Mouse (Mus musculus) ES-E14 (cell line): ENCODE measurements around the gene Mars.

Experiments used
- CHD2 ChIP-seq: IDR thresholded peaks from 2 replicates; pipeline ENCODE4 v1.6.1; 2014; ENCODE audit warnings: mild to moderate bottlenecking, low read depth, low read length, inconsistent platforms
- HCFC1 ChIP-seq: IDR thresholded peaks from 2 replicates; pipeline ENCODE4 v1.6.1; 2012; ENCODE audit warnings: low read length, inconsistent platforms, borderline replicate concordance; ENCODE audit not compliant: insufficient read depth
- MAFK ChIP-seq: IDR thresholded peaks from 2 replicates; pipeline ENCODE4 v1.6.1; 2014; ENCODE audit warnings: mild to moderate bottlenecking, low read depth, low read length, inconsistent platforms; ENCODE audit not compliant: insufficient read depth
- ZC3H11A ChIP-seq: IDR thresholded peaks from 2 replicates; pipeline ENCODE4 v1.6.1; 2012; ENCODE audit warnings: low read depth, mild to moderate bottlenecking, inconsistent platforms, low read length, borderline replicate concordance
- ZNF384 ChIP-seq: IDR thresholded peaks from 2 replicates; pipeline ENCODE4 v1.6.1; 2012; ENCODE audit warnings: low read depth, low read length, inconsistent platforms

DNA sequence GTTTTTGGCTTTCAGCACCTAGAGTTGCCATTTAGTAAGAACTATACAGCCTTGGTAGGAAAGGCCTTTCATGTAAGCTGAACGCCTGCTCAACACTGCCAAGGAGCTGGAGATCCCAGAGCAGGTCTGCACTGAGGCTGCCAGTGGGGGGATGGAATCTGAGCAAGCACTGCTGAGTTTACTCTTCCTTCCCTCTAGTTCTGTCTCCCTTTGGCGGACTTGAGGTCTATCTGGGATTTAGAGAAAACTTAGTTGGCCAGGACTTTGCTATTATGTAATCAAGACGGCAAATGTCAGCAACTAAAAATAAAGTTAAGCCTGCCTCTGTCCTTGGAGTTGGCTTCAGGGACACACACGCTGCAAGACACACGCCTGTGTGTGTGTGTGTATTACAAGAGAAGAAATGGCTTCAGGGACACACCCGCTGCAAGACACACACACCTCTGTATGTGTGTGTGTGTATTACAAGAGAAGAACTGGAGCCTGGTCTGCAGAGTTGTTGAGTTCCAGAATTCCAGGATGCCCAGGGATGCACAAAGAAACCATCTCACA is 18.5 kb downstream of the Mars start:
- TF ChIP-seq HCFC1 (no peak), MAFK (no peak), CHD2 (no peak), ZC3H11A (no peak), ZNF384 (no peak)
